Mouse (Mus musculus) hindbrain, embryonic 12.5 days (tissue): ENCODE measurements around the gene L2hgdh. TPM values are rescaled to one million over a fixed set of nuclear protein-coding genes. Genes with fewer than 3 reads are reported as not detected.

Experiments used
- ATAC-seq: fragments of 200-750 bp; cut with Nextera tagmentation; 2 replicates; pipeline ENCODE4 v1.8.0; 2017; ENCODE audit warnings: moderate TSS enrichment; ENCODE audit not compliant: low FRiP score
- H3K27ac ChIP-seq: fragments of 300-500 bp; sonication (generic); 2 replicates; pipeline ENCODE4 v1.5.1; 2016; ENCODE audit warnings: mild to moderate bottlenecking
- H3K27me3 ChIP-seq: fragments of 300-500 bp; sonication (generic); 2 replicates; pipeline ENCODE4 v1.6.1; 2016; ENCODE audit warnings: mild to moderate bottlenecking
- H3K36me3 ChIP-seq: fragments of 300-500 bp; sonication (generic); 2 replicates; pipeline ENCODE4 v1.6.1; 2016; ENCODE audit warnings: mild to moderate bottlenecking
- H3K4me1 ChIP-seq: fragments of 300-500 bp; sonication (generic); 2 replicates; pipeline ENCODE4 v1.6.1; 2016
- H3K4me2 ChIP-seq: fragments of 300-500 bp; sonication (generic); replicated peaks from 2 replicates; pipeline ENCODE4 v1.6.1; 2016; ENCODE audit warnings: mild to moderate bottlenecking
- H3K4me3 ChIP-seq: fragments of 300-500 bp; sonication (generic); 2 replicates; pipeline ENCODE4 v1.5.1; 2016; ENCODE audit warnings: mild to moderate bottlenecking
- H3K9ac ChIP-seq: fragments of 300-500 bp; sonication (generic); 2 replicates; pipeline ENCODE4 v1.6.1; 2016; ENCODE audit warnings: mild to moderate bottlenecking, moderate library complexity
- H3K9me3 ChIP-seq: fragments of 300-500 bp; sonication (generic); replicated peaks from 2 replicates; pipeline ENCODE4 v1.6.1; 2016; ENCODE audit warnings: mild to moderate bottlenecking
- WGBS: fragments of 180-500 bp; shearing (Covaris S2); methylation state at CpG from one replicate; pipeline ENCODE4 v1.1.7; 2016; 5-methylcytosine and 5-hydroxymethylcytosine counted together
- microRNA counts: library from miRNA; unstranded; fragments of <30 nt; microRNA quantifications from one replicate; lab custom pipeline; 2017
- microRNA-seq: library from miRNA; unstranded; fragments of <30 nt; microRNA quantifications from one replicate; pipeline ENCODE4, GENCODE M21; 2017
- polyA plus RNA-seq: library from polyadenylated mRNA; unstranded; fragments of >200 nt; fragmentation: Nextera tagmentation; extraction: Ambion mirVana; gene quantifications from 2 replicates; pipeline ENCODE4 v1.2.1, GENCODE M21; 2016

Gene L2hgdh
- polyA plus RNA-seq, 1 experiment from 2014 or later = 15.3 TPM

DNA sequence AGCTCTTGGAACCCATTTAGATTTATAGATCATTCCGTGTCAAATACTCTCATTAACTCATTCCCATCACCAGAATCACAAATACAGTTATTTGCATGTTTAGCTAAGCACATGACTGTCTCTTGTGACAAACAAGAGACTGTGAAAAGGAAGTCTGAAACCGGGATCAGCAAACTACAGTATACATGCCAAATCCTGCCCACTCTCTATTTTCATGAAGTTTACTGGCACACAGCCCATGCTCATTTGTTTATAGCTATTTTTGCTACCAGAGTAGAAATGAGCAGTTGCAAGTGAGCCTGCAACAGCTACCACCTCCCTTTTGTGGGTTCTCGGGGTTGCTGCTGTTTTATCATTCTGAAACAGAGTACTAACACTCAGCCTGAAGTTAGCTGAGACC, 79.8 kb downstream of the L2hgdh start:
- Histone ChIP-seq H3K9me3 (no peaks in the 10 kb centered on the region), H3K36me3 (peaks cover 21% of the 10 kb centered on the region), H3K9ac (no peak overlapping the region), H3K27ac (no peak overlapping the region), H3K4me2 (no peak overlapping the region), H3K4me1 (no peaks in the 10 kb centered on the region), H3K27me3 (no peaks in the 10 kb centered on the region), H3K4me3 (no peak overlapping the region)
- no peak for ATAC-seq
- 87% methylated on average over 3 of the region's 3 CpGs for WGBS

- no peak overlapping the region for H3K9ac ChIP-seq
- no peak overlapping the region for H3K27ac ChIP-seq
- H3K4me1 ChIP-seq = no peaks in the 10 kb centered on the region
- no peak for ATAC-seq
- no peaks in the 10 kb centered on the region for H3K27me3 ChIP-seq
- H3K4me2 ChIP-seq = no peak overlapping the region
- no peak overlapping the region for H3K4me3 ChIP-seq
- WGBS = 90% methylated on average over 5 of the region's 5 CpGs
- H3K36me3 ChIP-seq = peaks cover 35% of the 10 kb centered on the region
- H3K9me3 ChIP-seq = no peaks in the 10 kb centered on the region
These were observed 81.8 kb downstream of the L2hgdh start for GRCm38 (mm10) chr12:69642877-69643276.

MicroRNAs encoded within 50 kb of the gene (microRNA counts, 519-probe panel; counts per million panel counts)
- microRNA mmu-miR-681 (lab: Ali Mortazavi, UCI) = 470 counts per million, percentile 58 among the panel's probes with 10 or more counts

Small RNA genes within 50 kb of the gene (microRNA-seq; reads per million reads assigned to microRNA genes)
- not detected for gene Mir681

Other genes with a start within 250 kb of the L2hgdh start
- 22.1 and 23.0 TPM in 2 replicates for gene Vcpkmt, start 141.8 kb downstream of the L2hgdh start, polyA plus RNA-seq
- gene Sos2, start 43.0 kb downstream of the L2hgdh start, polyA plus RNA-seq = 10.4 and 12.1 TPM in 2 replicates
- 26.1 and 28.5 TPM in 2 replicates for gene Atp5s, start 77 bp upstream of the L2hgdh start, polyA plus RNA-seq
- gene Cdkl1, start 66.4 kb upstream of the L2hgdh start, polyA plus RNA-seq = 1.5 and 1.6 TPM in 2 replicates
- 71.5 and 77.7 TPM in 2 replicates for gene Atl1, start 167.7 kb upstream of the L2hgdh start, polyA plus RNA-seq
- 42.9 and 44.7 TPM in 2 replicates for gene Map4k5, start 168.3 kb upstream of the L2hgdh start, polyA plus RNA-seq